Mouse (Mus musculus) neural tube, embryonic 12.5 days (tissue): Measurements from ENCODE around the gene Prima1. TPM values are rescaled to one million over a fixed set of nuclear protein-coding genes. Genes with fewer than 3 reads are reported as not detected.

Experiments used
- ATAC-seq: fragments of 200-750 bp; cut with Nextera tagmentation; 2 replicates; pipeline ENCODE4 v1.8.0; 2017; ENCODE audit warnings: low read depth, mild to moderate bottlenecking, moderate TSS enrichment, moderate library complexity; ENCODE audit not compliant: low FRiP score
- H3K27ac ChIP-seq: fragments of 300-500 bp; sonication (generic); 2 replicates; pipeline ENCODE4 v1.5.1; 2016
- H3K27me3 ChIP-seq: fragments of 300-500 bp; sonication (generic); replicated peaks from 2 replicates; pipeline ENCODE4 v1.6.1; 2016; ENCODE audit warnings: mild to moderate bottlenecking
- H3K36me3 ChIP-seq: fragments of 300-500 bp; sonication (generic); 2 replicates; pipeline ENCODE4 v1.6.1; 2016; ENCODE audit warnings: mild to moderate bottlenecking
- H3K4me1 ChIP-seq: fragments of 300-500 bp; sonication (generic); 2 replicates; pipeline ENCODE4 v1.6.1; 2016
- H3K4me2 ChIP-seq: fragments of 300-500 bp; sonication (generic); replicated peaks from 2 replicates; pipeline ENCODE4 v1.6.1; 2016; ENCODE audit warnings: mild to moderate bottlenecking
- H3K4me3 ChIP-seq: fragments of 300-500 bp; sonication (generic); 2 replicates; pipeline ENCODE4 v1.5.1; 2016
- H3K9ac ChIP-seq: fragments of 300-500 bp; sonication (generic); 2 replicates; pipeline ENCODE4 v1.6.1; 2016; ENCODE audit warnings: mild to moderate bottlenecking
- H3K9me3 ChIP-seq: fragments of 300-500 bp; sonication (generic); 2 replicates; pipeline ENCODE4 v1.6.1; 2016; ENCODE audit warnings: mild to moderate bottlenecking
- WGBS: fragments of 180-500 bp; shearing (Covaris S2); methylation state at CpG from one replicate; pipeline ENCODE4 v1.1.7; 2016; 5-methylcytosine and 5-hydroxymethylcytosine counted together
- polyA plus RNA-seq: library from polyadenylated mRNA; unstranded; fragments of >200 nt; fragmentation: Nextera tagmentation; extraction: Ambion mirVana; gene quantifications from 2 replicates; pipeline ENCODE4 v1.2.1, GENCODE M21; 2016

Prima1 gene
- polyA plus RNA-seq, result 2.4 and 3.1 TPM in 2 replicates

- peak within 1 kb of the TSS; percentile 26; the same call in 1 of the 2 replicates for H3K27ac ChIP-seq
- under 1% methylated on average over 54 of the region's 54 CpGs for WGBS
- peaks cover 24% of the 10 kb centered on the region for H3K27me3 ChIP-seq
- H3K4me2 ChIP-seq, result peak within 1 kb of the TSS; percentile 96
- peaks cover 21% of the 10 kb centered on the region for H3K4me1 ChIP-seq
- H3K36me3 ChIP-seq, result no peaks in the 10 kb centered on the region
- no peaks in the 10 kb centered on the region for H3K9me3 ChIP-seq
- H3K4me3 ChIP-seq, result peak within 1 kb of the TSS; percentile 66
- peak within 1 kb of the TSS; percentile 85 for H3K9ac ChIP-seq
- ATAC-seq, result peak; percentile 85
Observed at GRCm38 (mm10) chr12:103242083-103242581, at the start of gene Prima1. Gene Prima1 (minus strand): TSS chr12:103242150.

- Histone ChIP-seq H3K4me1 (no peaks in the 10 kb centered on the region), H3K27me3 (no peaks in the 10 kb centered on the region), H3K9me3 (no peaks in the 10 kb centered on the region), H3K36me3 (no peaks in the 10 kb centered on the region), H3K9ac (no peak overlapping the region), H3K4me3 (no peak overlapping the region), H3K27ac (no peak overlapping the region), H3K4me2 (no peak overlapping the region)
- ATAC-seq, result no peak
- 73% methylated on average over 4 of the region's 4 CpGs for WGBS
Observed at GRCm38 (mm10) chr12:103287276-103287675, 45.3 kb upstream of the Prima1 start.

GRCm38 (mm10) chr12:103283411-103283810 is 41.5 kb upstream of the Prima1 start:
- Histone ChIP-seq H3K27me3 (no peaks in the 10 kb centered on the region), H3K4me3 (no peak overlapping the region), H3K9me3 (no peaks in the 10 kb centered on the region), H3K4me1 (no peaks in the 10 kb centered on the region), H3K4me2 (no peak overlapping the region), H3K9ac (no peak overlapping the region), H3K36me3 (no peaks in the 10 kb centered on the region), H3K27ac (no peak overlapping the region)
- ATAC-seq, result no peak
- 87% methylated on average over 3 of the region's 3 CpGs for WGBS

GRCm38 (mm10) chr12:103282936-103283335 is 41.0 kb upstream of the Prima1 start:
- ATAC-seq, result no peak
- H3K4me2 ChIP-seq, result no peak overlapping the region
- H3K4me3 ChIP-seq, result no peak overlapping the region
- no peaks in the 10 kb centered on the region for H3K4me1 ChIP-seq
- no peaks in the 10 kb centered on the region; the same call in 1 of the 2 replicates for H3K9me3 ChIP-seq
- no peak overlapping the region for H3K27ac ChIP-seq
- H3K36me3 ChIP-seq, result no peaks in the 10 kb centered on the region
- no peak overlapping the region for H3K9ac ChIP-seq
- no peaks in the 10 kb centered on the region for H3K27me3 ChIP-seq
- 73% methylated on average over 6 of the region's 6 CpGs for WGBS

- Histone ChIP-seq H3K9me3 (no peaks in the 10 kb centered on the region; the same call in 1 of the 2 replicates), H3K36me3 (no peaks in the 10 kb centered on the region), H3K9ac (no peak overlapping the region), H3K4me2 (no peak overlapping the region), H3K4me3 (no peak overlapping the region), H3K27ac (no peak overlapping the region), H3K4me1 (no peaks in the 10 kb centered on the region), H3K27me3 (no peaks in the 10 kb centered on the region)
- no peak; the same call in 1 of the 2 replicates for ATAC-seq
- WGBS, result 77% methylated on average over 4 of the region's 4 CpGs
Observed at GRCm38 (mm10) chr12:103281912-103282311, 40.0 kb upstream of the Prima1 start.

- Histone ChIP-seq H3K9ac (no peak overlapping the region), H3K4me2 (no peak overlapping the region), H3K4me3 (no peak overlapping the region), H3K36me3 (no peaks in the 10 kb centered on the region), H3K27me3 (no peaks in the 10 kb centered on the region), H3K27ac (no peak overlapping the region), H3K9me3 (no peaks in the 10 kb centered on the region; the same call in 1 of the 2 replicates), H3K4me1 (no peaks in the 10 kb centered on the region)
- 70% methylated on average over 2 of the region's 2 CpGs for WGBS
- ATAC-seq, result no peak
Observed at GRCm38 (mm10) chr12:103281491-103281890, 39.5 kb upstream of the Prima1 start.

- Histone ChIP-seq H3K27ac (no peak overlapping the region), H3K27me3 (no peaks in the 10 kb centered on the region), H3K9ac (no peak overlapping the region), H3K36me3 (no peaks in the 10 kb centered on the region), H3K4me3 (no peak overlapping the region), H3K9me3 (no peaks in the 10 kb centered on the region; the same call in 1 of the 2 replicates), H3K4me2 (no peak overlapping the region), H3K4me1 (no peaks in the 10 kb centered on the region)
- 85% methylated on average over 4 of the region's 4 CpGs for WGBS
- ATAC-seq, result no peak
Observed at GRCm38 (mm10) chr12:103276422-103276821, 34.5 kb upstream of the Prima1 start.

GRCm38 (mm10) chr12:103273732-103274131 is 31.8 kb upstream of the Prima1 start:
- H3K4me1 ChIP-seq, result no peaks in the 10 kb centered on the region
- 90% methylated on average over 2 of the region's 2 CpGs for WGBS
- H3K27ac ChIP-seq, result no peak overlapping the region
- H3K27me3 ChIP-seq, result no peaks in the 10 kb centered on the region
- H3K36me3 ChIP-seq, result no peaks in the 10 kb centered on the region
- H3K9ac ChIP-seq, result no peak overlapping the region
- no peaks in the 10 kb centered on the region; the same call in 1 of the 2 replicates for H3K9me3 ChIP-seq
- H3K4me3 ChIP-seq, result no peak overlapping the region
- no peak overlapping the region for H3K4me2 ChIP-seq
- no peak for ATAC-seq

- Histone ChIP-seq H3K27ac (no peak overlapping the region), H3K9ac (no peak overlapping the region), H3K4me3 (no peak overlapping the region), H3K27me3 (no peaks in the 10 kb centered on the region), H3K4me1 (no peaks in the 10 kb centered on the region), H3K36me3 (no peaks in the 10 kb centered on the region), H3K4me2 (no peak overlapping the region), H3K9me3 (no peaks in the 10 kb centered on the region; the same call in 1 of the 2 replicates)
- 63% methylated on average over 6 of the region's 6 CpGs for WGBS
- ATAC-seq, result no peak
Observed at GRCm38 (mm10) chr12:103273051-103273450, 31.1 kb upstream of the Prima1 start.

GRCm38 (mm10) chr12:103272176-103272575 is 30.2 kb upstream of the Prima1 start:
- H3K27ac ChIP-seq, result no peak overlapping the region
- ATAC-seq, result no peak
- H3K27me3 ChIP-seq, result no peaks in the 10 kb centered on the region
- H3K4me2 ChIP-seq, result no peak overlapping the region
- H3K4me3 ChIP-seq, result no peak overlapping the region
- H3K9me3 ChIP-seq, result no peaks in the 10 kb centered on the region
- WGBS, result 92% methylated on average over 3 of the region's 3 CpGs
- H3K36me3 ChIP-seq, result no peaks in the 10 kb centered on the region
- no peaks in the 10 kb centered on the region for H3K4me1 ChIP-seq
- H3K9ac ChIP-seq, result no peak overlapping the region

GRCm38 (mm10) chr12:103266605-103267004 is 24.7 kb upstream of the Prima1 start:
- no peak overlapping the region for H3K9ac ChIP-seq
- ATAC-seq, result no peak

GRCm38 (mm10) chr12:103262017-103262865 is 20.3 kb upstream of the Prima1 start:
- no peaks in the 10 kb centered on the region for H3K36me3 ChIP-seq
- H3K27me3 ChIP-seq, result no peaks in the 10 kb centered on the region
- H3K9ac ChIP-seq, result no peak overlapping the region
- H3K4me3 ChIP-seq, result no peak overlapping the region
- H3K4me1 ChIP-seq, result no peaks in the 10 kb centered on the region
- no peak for ATAC-seq
- H3K27ac ChIP-seq, result no peak overlapping the region
- no peaks in the 10 kb centered on the region for H3K9me3 ChIP-seq
- 68% methylated on average over 13 of the region's 13 CpGs for WGBS
- no peak overlapping the region for H3K4me2 ChIP-seq

More at GRCm38 (mm10) chr12:103266605-103267004, 24.7 kb upstream of the Prima1 start:
- Histone ChIP-seq H3K4me1 (no peaks in the 10 kb centered on the region), H3K27me3 (no peaks in the 10 kb centered on the region), H3K4me2 (no peak overlapping the region), H3K27ac (no peak overlapping the region), H3K9me3 (no peaks in the 10 kb centered on the region), H3K36me3 (no peaks in the 10 kb centered on the region), H3K4me3 (no peak overlapping the region)
- WGBS, result 33% methylated on average over 3 of the region's 3 CpGs
